Mouse (Mus musculus) layer of hippocampus, adult 9-11 months (tissue): ENCODE measurements around the gene Zfp523.

Experiments
- DNase-seq: peaks from one replicate; pipeline ENCODE4 v3.0.0; 2022

The Zfp523 gene

GRCm38 (mm10) chr17:28249062-28249461, 72.1 kb downstream of the Zfp523 start:
- no peak for DNase-seq

GRCm38 (mm10) chr17:28251579-28252280, 74.8 kb downstream of the Zfp523 start:
- peak; percentile 38 for DNase-seq

GRCm38 (mm10) chr17:28252281-28252648, 75.3 kb downstream of the Zfp523 start:
- DNase-seq: no peak

- DNase-seq: no peak
Measured at GRCm38 (mm10) chr17:28253216-28253615, 76.3 kb downstream of the Zfp523 start.

GRCm38 (mm10) chr17:28254804-28255203, 77.9 kb downstream of the Zfp523 start:
- DNase-seq: no peak
